Mouse (Mus musculus) MEL (cell line): Measurements from ENCODE around the gene Thada.

ENCODE experiments used
- CHD2 ChIP-seq: IDR thresholded peaks from 2 replicates; pipeline ENCODE4 v1.6.1; 2011; ENCODE audit warnings: low read length, improper control_type of control experiment
- CTCF ChIP-seq, 3 experiments: IDR thresholded peaks in 2 of 3; conservative IDR thresholded peaks in 1 of 3; 2 replicates each; pipeline ENCODE4 v1.5.1; 2011 to 2012; ENCODE audit warnings: low read length in 3 of 3, low read depth in 2 of 3, mild to moderate bottlenecking in 2 of 3, improper control_type of control experiment in 1 of 3, inconsistent platforms in 1 of 3, mixed read lengths in 1 of 3, moderate library complexity in 1 of 3; ENCODE audit not compliant: control insufficient read depth in 1 of 3, insufficient read depth in 1 of 3, poor library complexity in 1 of 3, severe bottlenecking in 1 of 3
- EP300 ChIP-seq, 2 experiments: IDR thresholded peaks; 2 replicates each; pipeline ENCODE4 v1.6.1; 2011; ENCODE audit warnings: improper control_type of control experiment in 2 of 2, low read length in 2 of 2, low read depth in 1 of 2, mild to moderate bottlenecking in 1 of 2
- ETS1 ChIP-seq: IDR thresholded peaks from 2 replicates; pipeline ENCODE4 v1.6.1; 2012; ENCODE audit warnings: low read depth, mild to moderate bottlenecking, inconsistent platforms, low read length, improper control_type of control experiment, moderate library complexity
- HCFC1 ChIP-seq: IDR thresholded peaks from 2 replicates; pipeline ENCODE4 v1.6.1; 2012; ENCODE audit warnings: low read depth, mild to moderate bottlenecking, inconsistent platforms, low read length, improper control_type of control experiment, moderate library complexity
- KAT2A ChIP-seq: conservative IDR thresholded peaks from 2 replicates; pipeline ENCODE4 v1.6.1; 2012; ENCODE audit warnings: low read depth, low read length, improper control_type of control experiment, inconsistent platforms
- POLR2A ChIP-seq, 2 experiments: IDR thresholded peaks; 2 replicates each; pipeline ENCODE4 v1.6.1; 2011 to 2012; ENCODE audit warnings: low read length in 2 of 2, mild to moderate bottlenecking in 2 of 2, control low read depth in 1 of 2, improper control_type of control experiment in 1 of 2, low read depth in 1 of 2, moderate library complexity in 1 of 2; ENCODE audit not compliant: control insufficient read depth in 1 of 2, insufficient read depth in 1 of 2, poor library complexity in 1 of 2
- POLR2AphosphoS2 ChIP-seq: IDR thresholded peaks from 2 replicates; pipeline ENCODE4 v1.6.1; 2011; ENCODE audit warnings: low read length, improper control_type of control experiment
- UBTF ChIP-seq: IDR thresholded peaks from 2 replicates; pipeline ENCODE4 v1.6.1; 2012; ENCODE audit warnings: low read depth, mild to moderate bottlenecking, inconsistent platforms, low read length, improper control_type of control experiment, moderate library complexity, borderline replicate concordance; ENCODE audit not compliant: insufficient read depth
- USF1 ChIP-seq: IDR thresholded peaks from 2 replicates; pipeline ENCODE4 v1.6.1; 2014; ENCODE audit warnings: low read depth, mild to moderate bottlenecking, inconsistent platforms, low read length, improper control_type of control experiment, moderate library complexity
- ZKSCAN1 ChIP-seq: IDR thresholded peaks from 2 replicates; pipeline ENCODE4 v1.6.1; 2012; ENCODE audit warnings: low read depth, mild to moderate bottlenecking, inconsistent platforms, low read length, improper control_type of control experiment, moderate library complexity

- TF ChIP-seq POLR2A (IDR thresholded peaks at IDR 0.05; ENCODE audit: control insufficient read depth in 1 of 2, insufficient read depth in 1 of 2, low read depth in 1 of 2, low read length in 2 of 2, poor library complexity in 1 of 2) (no peak), POLR2AphosphoS2 (no peak), UBTF (no peak), CTCF (IDR thresholded peaks at IDR 0.05 in 2 of 3, conservative IDR thresholded peaks at IDR 0.05 in 1 of 3; ENCODE audit: control insufficient read depth in 1 of 3, insufficient read depth in 1 of 3, low read depth in 2 of 3, low read length in 3 of 3, poor library complexity in 1 of 3, severe bottlenecking in 1 of 3) (no peak), EP300 (IDR thresholded peaks at IDR 0.05; ENCODE audit: low read depth in 1 of 2, low read length in 2 of 2) (no peak), CHD2 (no peak), ZKSCAN1 (no peak), USF1 (no peak), ETS1 (no peak), HCFC1 (no peak), KAT2A (no peak)
Observed at GRCm38 (mm10) chr17:84166135-84166860, 299.7 kb downstream of the Thada start.
